Mouse (Mus musculus) spleen, adult 18-20 months (tissue): ENCODE results near the gene Bmp2k.
"Not testable (repeated sequence)": the region's sequence is repeated elsewhere in the genome, so short reads cannot be mapped to it uniquely, and the experiment has no call there.

ENCODE experiments used
- DNase-seq, 2 experiments: peaks; one replicate each; pipeline ENCODE4 v3.0.0; 2022; ENCODE audit warnings: mixed read lengths in 2 of 2

Bmp2k gene

GRCm38 (mm10) chr5:97002937-97003336 is 5.4 kb downstream of the Bmp2k start:
- no peak for DNase-seq

- no peak for DNase-seq
Measured at GRCm38 (mm10) chr5:97004178-97005030, 6.9 kb downstream of the Bmp2k start.

GRCm38 (mm10) chr5:97005891-97006290 is 8.4 kb downstream of the Bmp2k start:
- DNase-seq, result no peak

- no peak for DNase-seq
Measured at GRCm38 (mm10) chr5:97006929-97007328, 9.4 kb downstream of the Bmp2k start.

- no peak for DNase-seq
Measured at GRCm38 (mm10) chr5:97007496-97007895, 10.0 kb downstream of the Bmp2k start.

- DNase-seq, result not testable (repeated sequence)
Measured at GRCm38 (mm10) chr5:97009140-97009539, 11.7 kb downstream of the Bmp2k start.

GRCm38 (mm10) chr5:97009601-97010335 is 12.3 kb downstream of the Bmp2k start:
- no peak for DNase-seq

GRCm38 (mm10) chr5:97015781-97016508 is 18.5 kb downstream of the Bmp2k start:
- no peak for DNase-seq

GRCm38 (mm10) chr5:97016842-97017577 is 19.5 kb downstream of the Bmp2k start:
- DNase-seq, result no peak

- DNase-seq, result no peak
Measured at GRCm38 (mm10) chr5:97022305-97023278, 25.1 kb downstream of the Bmp2k start.

GRCm38 (mm10) chr5:97024834-97025233 is 27.3 kb downstream of the Bmp2k start:
- DNase-seq, result no peak

GRCm38 (mm10) chr5:97025650-97026049 is 28.2 kb downstream of the Bmp2k start:
- DNase-seq, result no peak

- DNase-seq, result no peak
Measured at GRCm38 (mm10) chr5:97028004-97028403, 30.5 kb downstream of the Bmp2k start.

GRCm38 (mm10) chr5:97028840-97029239 is 31.4 kb downstream of the Bmp2k start:
- DNase-seq, result not testable (repeated sequence)

GRCm38 (mm10) chr5:97031771-97032170 is 34.3 kb downstream of the Bmp2k start:
- no peak for DNase-seq

- DNase-seq, result no peak
Measured at GRCm38 (mm10) chr5:97045260-97045659, 47.8 kb downstream of the Bmp2k start.

- DNase-seq, result no peak
Measured at GRCm38 (mm10) chr5:97046680-97047079, 49.2 kb downstream of the Bmp2k start.

- no peak for DNase-seq
Measured at GRCm38 (mm10) chr5:97048905-97049304, 51.4 kb downstream of the Bmp2k start.

- DNase-seq, result no peak
Measured at GRCm38 (mm10) chr5:97054166-97054565, 56.7 kb downstream of the Bmp2k start.

- DNase-seq, result no peak
Measured at GRCm38 (mm10) chr5:97054801-97055200, 57.3 kb downstream of the Bmp2k start.

GRCm38 (mm10) chr5:97055511-97056068 is 58.1 kb downstream of the Bmp2k start:
- no peak for DNase-seq
